Mouse (Mus musculus): ENCODE results near the gene Gigyf1.

DNA sequence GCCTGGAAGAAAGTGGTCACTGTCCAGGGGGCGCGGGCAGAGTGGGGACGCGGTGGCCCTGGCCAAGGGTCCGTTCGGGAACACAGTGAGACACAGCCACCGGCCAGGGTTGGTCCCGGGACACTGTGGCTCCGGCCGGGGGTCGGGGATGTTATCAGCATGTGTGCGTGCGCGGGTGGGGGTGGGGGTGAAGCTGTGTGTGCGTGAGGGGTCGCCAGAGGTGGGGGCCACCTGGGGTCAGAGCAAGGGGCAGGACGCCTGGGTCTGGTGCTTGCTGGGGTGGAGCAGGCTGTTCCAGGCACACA is 32.5 kb upstream of the Gigyf1 start:
- TF ChIP-seq GATA1 (IDR thresholded peaks at IDR 0.05; ENCODE audit: low read length) (no peak), TAL1 (IDR thresholded peaks at IDR 0.05; ENCODE audit: low read length) (no peak)
